Mouse (Mus musculus): ENCODE data around the gene Hoxc9. TPM values are rescaled to one million over a fixed set of nuclear protein-coding genes. Genes with fewer than 3 reads are reported as not detected.

Gene Hoxc9
- polyA plus RNA-seq, 1 experiment from 2014 or later: not detected

DNA sequence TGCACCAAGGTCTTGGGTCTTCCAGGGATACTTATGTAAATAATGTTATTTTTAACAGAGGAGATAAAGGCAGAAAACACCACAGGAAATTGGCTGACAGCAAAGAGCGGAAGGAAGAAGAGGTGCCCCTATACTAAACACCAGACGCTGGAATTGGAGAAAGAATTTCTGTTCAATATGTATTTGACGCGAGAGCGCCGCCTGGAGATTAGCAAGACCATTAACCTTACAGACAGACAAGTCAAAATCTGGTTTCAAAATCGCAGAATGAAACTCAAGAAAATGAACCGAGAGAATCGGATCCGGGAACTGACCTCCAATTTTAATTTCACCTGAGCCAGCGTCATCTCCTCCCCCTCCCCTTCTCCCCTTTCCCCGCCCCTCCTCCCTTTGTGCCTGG is 5.5 kb upstream of the Hoxc9 start:
- peaks cover 99% of the 10 kb centered on the region for H3K27me3 ChIP-seq
- ATAC-seq: no peak

DNA sequence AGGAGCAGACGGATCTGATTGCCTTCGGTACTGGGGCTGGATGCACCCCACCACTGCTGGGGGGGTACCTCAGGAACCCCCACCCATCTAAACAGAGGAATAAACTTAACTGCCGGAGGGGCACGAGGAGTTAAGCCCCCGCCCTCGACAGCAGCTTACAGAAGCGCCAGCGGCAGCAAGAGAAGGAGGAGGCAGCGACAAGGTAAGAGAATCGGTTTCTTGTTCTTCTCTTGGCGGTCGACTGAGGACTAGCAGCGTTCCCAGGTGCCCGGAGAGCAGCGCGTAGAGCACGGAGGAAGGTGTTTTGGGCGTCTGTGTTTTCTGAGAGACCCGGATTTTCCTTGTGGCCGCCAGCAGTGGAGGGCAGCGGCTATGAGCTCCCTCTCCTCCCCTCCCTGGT is 4.0 kb upstream of the Hoxc9 start:
- no peak overlapping the region for H3K4me2 ChIP-seq (replicated peaks)
- H3K36me3 ChIP-seq: no peaks in the 10 kb centered on the region
- peaks cover 99% of the 10 kb centered on the region for H3K27me3 ChIP-seq
- no peaks in the 10 kb centered on the region for H3K4me1 ChIP-seq (replicated peaks)
- no peak overlapping the region for H3K9ac ChIP-seq (replicated peaks)
- H3K9me3 ChIP-seq: no peaks in the 10 kb centered on the region
- no peak for ATAC-seq
- no peak overlapping the region for H3K4me3 ChIP-seq (replicated peaks)
- no peak overlapping the region for H3K27ac ChIP-seq
- WGBS: under 1% methylated on average over 21 of the region's 21 CpGs

More for the DNA sequence above, 5.5 kb upstream of the Hoxc9 start:
- no peaks in the 10 kb centered on the region for H3K9me3 ChIP-seq
- H3K4me2 ChIP-seq (replicated peaks): no peak overlapping the region
- H3K36me3 ChIP-seq: no peaks in the 10 kb centered on the region
- H3K27ac ChIP-seq: no peak overlapping the region
- H3K4me3 ChIP-seq (replicated peaks): no peak overlapping the region
- no peak overlapping the region for H3K9ac ChIP-seq (replicated peaks)
- WGBS: under 1% methylated on average over 12 of the region's 12 CpGs
- H3K4me1 ChIP-seq (replicated peaks): peaks cover 5% of the 10 kb centered on the region

DNA sequence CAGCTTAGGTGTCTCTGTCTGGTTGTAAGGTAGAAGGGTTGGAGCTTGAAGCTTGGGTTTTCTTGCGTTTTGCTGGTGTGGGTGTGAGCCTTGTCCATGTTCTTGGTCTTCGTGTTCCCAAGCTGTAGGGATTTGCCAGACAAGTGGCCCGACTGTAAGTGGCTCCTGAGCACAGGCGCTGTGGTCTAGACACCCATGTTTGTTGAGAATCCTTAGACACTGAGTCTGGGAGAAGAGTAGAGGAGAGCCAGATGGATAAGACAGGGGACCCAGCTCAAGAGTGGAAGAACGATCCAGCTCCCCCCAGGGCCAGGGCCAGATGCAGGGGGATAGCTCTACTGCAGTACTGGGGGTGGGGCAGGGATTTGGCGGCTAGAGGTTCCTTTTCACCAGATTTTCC is 3.5 kb upstream of the Hoxc9 start:
- Histone ChIP-seq H3K9ac (replicated peaks) (no peak overlapping the region), H3K9me3 (no peaks in the 10 kb centered on the region), H3K36me3 (no peaks in the 10 kb centered on the region), H3K4me2 (replicated peaks) (no peak overlapping the region), H3K4me1 (replicated peaks) (no peaks in the 10 kb centered on the region), H3K4me3 (replicated peaks) (no peak overlapping the region), H3K27ac (no peak overlapping the region), H3K27me3 (peaks cover 99% of the 10 kb centered on the region)
- ATAC-seq: no peak
- WGBS: 2% methylated on average over 6 of the region's 6 CpGs

DNA sequence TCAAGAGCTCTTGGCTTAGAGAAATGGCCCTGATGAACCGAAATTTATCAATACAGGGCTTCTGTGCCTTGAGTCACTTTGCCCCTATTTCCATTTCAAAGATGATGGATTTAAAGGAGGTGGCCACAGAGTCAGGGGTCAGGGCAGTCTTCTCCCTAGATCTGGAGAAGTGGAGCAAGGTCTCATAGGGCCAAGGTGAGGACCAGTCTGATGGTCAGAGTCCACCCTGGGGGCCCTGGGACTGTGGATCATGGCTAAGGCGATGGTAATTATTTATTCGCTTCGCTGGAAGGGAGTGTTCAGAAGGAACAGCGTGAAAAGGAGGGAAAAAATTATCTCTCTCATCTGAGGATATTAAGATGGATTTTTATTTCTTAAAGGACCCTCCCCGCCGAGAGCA is 1.2 kb upstream of the Hoxc9 start:
- ATAC-seq: no peak
- Histone ChIP-seq H3K9me3 (no peaks in the 10 kb centered on the region), H3K4me1 (replicated peaks) (no peaks in the 10 kb centered on the region), H3K4me2 (replicated peaks) (no peak overlapping the region), H3K27me3 (peaks cover 100% of the 10 kb centered on the region), H3K9ac (replicated peaks) (no peak overlapping the region), H3K27ac (no peak overlapping the region), H3K4me3 (replicated peaks) (no peak overlapping the region), H3K36me3 (no peaks in the 10 kb centered on the region)
- WGBS: 5% methylated on average over 7 of the region's 7 CpGs

DNA sequence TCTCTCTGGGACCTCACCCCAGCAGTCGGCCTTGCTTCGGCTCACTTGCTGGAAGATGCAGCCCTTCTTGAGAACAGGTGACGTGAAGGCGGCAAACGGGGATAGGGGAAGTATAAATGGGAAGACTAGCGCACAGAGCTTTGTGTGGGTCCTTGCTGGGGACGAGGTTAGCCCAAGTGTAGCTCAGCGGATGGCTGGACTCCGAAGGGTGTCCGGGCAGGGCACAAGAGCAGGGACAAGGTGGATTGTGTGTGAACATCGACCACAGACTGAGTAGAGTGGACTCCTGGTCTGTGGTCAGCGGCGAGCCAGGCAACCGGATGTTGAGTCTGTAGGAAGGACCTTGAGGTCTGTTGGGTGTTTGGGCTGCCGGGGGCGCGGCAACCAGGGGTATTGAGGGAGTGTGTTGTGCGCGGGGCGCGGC is 539 bp upstream of the Hoxc9 start:
- under 1% methylated on average over 21 of the region's 21 CpGs for WGBS
- Histone ChIP-seq H3K27me3 (peaks cover 100% of the 10 kb centered on the region), H3K36me3 (no peaks in the 10 kb centered on the region), H3K4me2 (replicated peaks) (no peak overlapping the region), H3K9ac (replicated peaks) (no peak overlapping the region), H3K4me1 (replicated peaks) (no peaks in the 10 kb centered on the region), H3K9me3 (no peaks in the 10 kb centered on the region), H3K4me3 (replicated peaks) (no peak overlapping the region), H3K27ac (no peak overlapping the region)
- no peak for ATAC-seq

DNA sequence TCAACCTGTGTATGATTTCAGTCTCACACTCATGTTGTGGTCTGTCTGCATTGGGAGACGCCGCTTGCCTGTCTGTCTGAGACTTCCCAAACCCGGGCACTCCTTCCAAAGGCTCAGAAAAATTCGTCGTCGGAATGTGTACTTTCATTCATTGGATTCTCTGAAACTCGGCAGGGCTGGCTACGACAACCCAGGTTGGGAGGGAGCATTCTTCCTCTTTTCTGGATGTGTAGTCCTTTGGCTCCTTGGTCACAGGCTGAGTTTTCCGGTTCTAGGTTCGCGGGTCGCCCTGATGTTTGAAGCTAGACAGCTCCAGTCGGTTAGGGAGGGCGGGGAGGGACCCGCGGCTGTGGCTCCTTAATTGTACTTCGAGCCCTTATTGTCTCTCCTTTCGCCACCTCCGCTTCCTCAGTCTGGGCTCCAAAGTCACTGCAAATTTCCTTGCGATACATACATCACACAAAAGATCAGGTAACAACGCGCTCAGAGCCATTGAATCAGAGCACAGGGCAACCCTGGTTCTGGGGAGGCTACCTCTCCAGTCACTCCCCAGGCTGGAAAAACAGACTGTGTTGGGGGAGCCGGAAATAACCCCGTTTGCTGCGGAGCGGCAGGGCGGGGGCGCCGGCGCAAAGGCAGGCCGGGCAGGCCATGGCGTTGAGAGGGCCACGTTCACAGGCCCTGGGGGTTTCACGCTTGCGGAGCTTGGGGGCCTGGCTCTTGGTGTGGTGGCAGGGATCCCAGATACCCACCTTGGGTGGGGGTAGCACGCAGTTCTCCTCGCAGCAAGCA is 588 bp downstream of the Hoxc9 start:
- Histone ChIP-seq H3K9ac (replicated peaks) (no peak overlapping the region), H3K4me1 (replicated peaks) (peaks cover 4% of the 10 kb centered on the region; the same call in 1 of the 2 replicates), H3K4me3 (replicated peaks) (no peak overlapping the region), H3K4me2 (replicated peaks) (no peak overlapping the region), H3K27ac (no peak overlapping the region), H3K9me3 (no peaks in the 10 kb centered on the region), H3K27me3 (peaks cover 100% of the 10 kb centered on the region), H3K36me3 (no peaks in the 10 kb centered on the region)
- no peak for ATAC-seq
- under 1% methylated on average over 37 of the region's 37 CpGs for WGBS

DNA sequence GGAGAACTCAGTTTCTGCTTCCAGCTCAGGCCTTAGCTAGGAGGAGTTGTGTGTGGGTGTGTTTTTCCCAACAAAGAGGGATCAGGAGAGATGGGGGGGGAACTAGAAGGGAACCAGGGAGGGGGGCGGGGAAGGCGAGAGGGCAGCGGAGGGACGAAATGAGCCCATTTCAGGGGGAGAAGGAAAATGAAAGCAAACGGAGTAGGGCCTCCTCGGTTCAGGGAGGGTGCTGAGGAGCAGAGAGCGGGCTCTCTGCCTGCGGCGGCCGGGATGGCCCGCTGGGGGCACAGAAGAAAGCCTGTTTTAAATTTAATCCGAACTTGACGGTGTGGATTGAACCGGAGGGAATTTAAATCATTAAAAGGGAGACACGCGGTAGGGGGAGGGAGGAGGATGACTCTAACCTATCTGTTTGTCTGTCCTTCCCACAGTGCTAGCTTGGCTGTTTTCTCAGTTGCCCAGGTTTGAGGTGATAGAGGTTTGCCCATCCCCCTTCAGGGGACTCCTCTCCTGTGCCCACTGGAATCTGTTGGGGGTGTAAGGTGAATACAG is 1.3 kb downstream of the Hoxc9 start:
- peaks cover 7% of the 10 kb centered on the region; the same call in 1 of the 2 replicates for H3K4me1 ChIP-seq (replicated peaks)
- no peak overlapping the region for H3K4me2 ChIP-seq (replicated peaks)
- peaks cover 100% of the 10 kb centered on the region for H3K27me3 ChIP-seq
- no peaks in the 10 kb centered on the region for H3K36me3 ChIP-seq
- no peak overlapping the region for H3K4me3 ChIP-seq (replicated peaks)
- ATAC-seq: no peak
- no peaks in the 10 kb centered on the region for H3K9me3 ChIP-seq
- WGBS: under 1% methylated on average over 16 of the region's 16 CpGs
- H3K27ac ChIP-seq: no peak overlapping the region
- no peak overlapping the region for H3K9ac ChIP-seq (replicated peaks)

DNA sequence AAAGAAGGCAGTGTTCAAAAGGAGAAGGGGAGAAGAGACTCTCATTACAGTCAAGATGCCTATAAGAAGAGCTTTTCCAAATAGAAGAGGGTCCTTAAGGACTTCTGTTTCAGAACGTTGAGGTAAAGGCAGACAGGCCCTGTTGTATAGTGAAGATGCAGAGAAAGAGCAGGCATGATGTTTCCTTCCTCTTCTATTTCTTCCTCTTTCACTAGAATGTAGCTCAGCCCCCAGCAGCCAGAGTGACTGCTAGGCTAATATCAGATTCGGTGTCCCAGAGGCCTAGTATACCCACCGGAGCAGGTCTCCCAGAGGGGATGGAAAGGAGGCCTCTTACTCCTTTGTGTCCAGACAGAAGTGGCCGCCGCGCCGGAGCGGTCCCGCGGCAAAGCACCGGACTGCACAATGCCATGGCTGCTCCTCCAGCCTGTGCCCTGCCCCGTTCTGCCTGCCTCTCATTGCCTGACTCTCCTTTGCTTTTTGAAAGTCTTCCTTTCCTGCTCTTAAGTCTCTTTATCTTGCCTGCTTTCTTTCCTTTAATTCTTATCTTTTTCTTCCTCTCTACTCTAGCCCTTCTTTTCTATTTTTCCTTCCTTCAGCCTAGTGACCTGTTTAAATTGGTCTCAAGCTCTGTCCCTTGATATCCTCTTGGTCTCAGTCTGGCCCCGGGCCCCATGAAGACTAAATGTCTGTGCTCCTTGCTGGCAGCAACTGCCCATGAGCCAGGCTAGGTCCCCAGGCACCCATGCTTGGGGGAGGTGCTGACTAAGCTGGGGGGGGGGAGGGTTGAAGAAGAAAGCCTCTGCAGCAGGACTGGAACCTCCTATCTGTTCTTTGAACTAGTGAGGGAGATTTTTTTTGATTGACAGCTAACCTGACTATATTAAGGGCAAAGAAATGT is 2.6 kb downstream of the Hoxc9 start:
- H3K27me3 ChIP-seq: peaks cover 100% of the 10 kb centered on the region
- ATAC-seq: no peak
- H3K4me1 ChIP-seq (replicated peaks): peaks cover 7% of the 10 kb centered on the region; the same call in 1 of the 2 replicates
- H3K4me3 ChIP-seq (replicated peaks): no peak overlapping the region
- H3K9ac ChIP-seq (replicated peaks): no peak overlapping the region
- H3K36me3 ChIP-seq: no peaks in the 10 kb centered on the region
- no peak overlapping the region for H3K27ac ChIP-seq
- H3K9me3 ChIP-seq: no peaks in the 10 kb centered on the region
- H3K4me2 ChIP-seq (replicated peaks): no peak overlapping the region
- WGBS: 2% methylated on average over 13 of the region's 13 CpGs

DNA sequence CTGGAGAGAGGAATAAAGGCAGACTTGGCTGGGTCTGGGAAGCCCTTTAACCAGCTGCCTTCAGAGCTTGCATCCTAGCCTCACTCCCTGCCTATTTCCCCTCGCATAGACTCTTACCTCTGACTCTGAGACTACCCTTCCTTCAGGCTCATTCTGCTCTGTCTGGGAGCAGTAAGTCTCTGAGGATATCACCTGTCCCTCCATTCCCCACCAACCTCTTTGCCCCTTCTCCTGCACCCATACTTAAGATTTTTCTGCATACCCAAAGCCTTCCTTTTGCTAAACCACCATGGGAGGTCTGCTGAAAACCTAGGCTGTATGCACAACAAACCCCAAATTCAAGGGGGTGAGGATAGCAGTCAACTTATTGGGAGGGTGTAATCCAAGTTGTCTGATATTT is 3.7 kb downstream of the Hoxc9 start:
- Histone ChIP-seq H3K36me3 (no peaks in the 10 kb centered on the region), H3K9ac (replicated peaks) (no peak overlapping the region), H3K9me3 (no peaks in the 10 kb centered on the region), H3K4me2 (replicated peaks) (no peak overlapping the region), H3K27me3 (peaks cover 100% of the 10 kb centered on the region), H3K4me3 (replicated peaks) (no peak overlapping the region), H3K4me1 (replicated peaks) (peaks cover 7% of the 10 kb centered on the region; the same call in 1 of the 2 replicates), H3K27ac (no peak overlapping the region)
- ATAC-seq: no peak
- WGBS: 0% methylated on average over 1 of the region's 1 CpGs

DNA sequence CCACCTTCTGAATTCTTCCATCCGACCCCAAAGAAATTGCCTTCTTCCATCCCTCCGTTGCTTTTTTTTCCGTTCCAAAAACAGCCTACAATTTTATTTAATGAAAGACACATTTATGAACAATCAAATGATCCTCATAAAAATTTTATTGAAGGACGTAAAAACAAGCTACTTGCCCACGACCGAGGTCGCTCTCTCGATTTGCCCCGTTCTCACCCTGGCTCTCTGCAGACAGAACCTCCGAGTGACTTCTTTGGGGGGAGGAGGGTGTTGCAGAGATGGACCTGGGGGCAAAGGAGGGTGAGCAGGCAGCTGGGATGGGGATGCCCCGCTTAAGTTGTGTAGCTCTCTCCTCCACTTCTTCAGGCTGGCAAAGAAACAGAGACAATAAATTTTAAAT is 4.1 kb downstream of the Hoxc9 start:
- Histone ChIP-seq H3K4me2 (replicated peaks) (no peak overlapping the region), H3K36me3 (no peaks in the 10 kb centered on the region), H3K4me3 (replicated peaks) (no peak overlapping the region), H3K4me1 (replicated peaks) (peaks cover 7% of the 10 kb centered on the region; the same call in 1 of the 2 replicates), H3K9ac (replicated peaks) (no peak overlapping the region), H3K9me3 (no peaks in the 10 kb centered on the region), H3K27me3 (peaks cover 100% of the 10 kb centered on the region), H3K27ac (no peak overlapping the region)
- WGBS: 4% methylated on average over 11 of the region's 11 CpGs
- ATAC-seq: no peak

DNA sequence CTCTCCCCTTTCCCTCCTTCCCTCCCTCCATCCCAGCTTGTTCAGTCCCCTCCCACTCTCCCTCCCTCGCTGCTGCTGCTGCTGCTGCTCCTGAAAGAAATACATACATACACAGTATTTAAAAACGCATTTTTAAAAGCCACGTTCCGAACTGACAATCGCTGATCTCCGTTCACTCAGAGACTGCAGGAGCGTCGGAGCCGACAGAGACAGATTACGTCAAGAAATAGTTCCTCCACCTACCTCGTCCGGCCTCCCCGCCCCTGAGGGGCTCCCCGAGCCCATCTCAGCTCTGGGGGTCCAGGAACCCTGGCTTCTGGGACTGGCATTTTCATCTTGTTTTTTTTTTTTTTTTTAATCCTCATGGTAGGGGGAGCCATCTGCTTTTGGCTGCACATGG is 4.7 kb downstream of the Hoxc9 start:
- H3K9me3 ChIP-seq: no peaks in the 10 kb centered on the region
- no peaks in the 10 kb centered on the region for H3K36me3 ChIP-seq
- no peak overlapping the region for H3K27ac ChIP-seq
- H3K4me3 ChIP-seq (replicated peaks): 0 out of 2 replicates have a peak overlapping the region, but pooled peaks have one; percentile 15
- ATAC-seq: no peak
- H3K9ac ChIP-seq (replicated peaks): no peak overlapping the region
- peaks cover 100% of the 10 kb centered on the region for H3K27me3 ChIP-seq
- under 1% methylated on average over 14 of the region's 14 CpGs for WGBS
- H3K4me2 ChIP-seq (replicated peaks): peak overlapping the region; percentile 45
- H3K4me1 ChIP-seq (replicated peaks): peaks cover 7% of the 10 kb centered on the region; the same call in 1 of the 2 replicates
